Mouse (Mus musculus) liver, embryonic 15.5 days (tissue): ENCODE results near the gene Fuca1. TPM values are rescaled to one million over a fixed set of nuclear protein-coding genes. Genes with fewer than 3 reads are reported as not detected.

Experiments used
- ATAC-seq: fragments of 200-750 bp; cut with Nextera tagmentation; 2 replicates; pipeline ENCODE4 v1.8.0; 2017; ENCODE audit warnings: moderate number of reproducible peaks, mild to moderate bottlenecking, moderate library complexity; ENCODE audit not compliant: insufficient read depth
- H3K27ac ChIP-seq: fragments of 300-500 bp; sonication (generic); replicated peaks from 2 replicates; pipeline ENCODE4 v1.5.1; 2015; ENCODE audit warnings: mild to moderate bottlenecking, inconsistent platforms
- H3K27me3 ChIP-seq: fragments of 300-500 bp; sonication (generic); 2 replicates; pipeline ENCODE4 v1.6.1; 2015; ENCODE audit warnings: mild to moderate bottlenecking, inconsistent platforms
- H3K36me3 ChIP-seq: fragments of 300-500 bp; sonication (generic); replicated peaks from 2 replicates; pipeline ENCODE4 v1.6.1; 2015; ENCODE audit warnings: moderate library complexity, mild to moderate bottlenecking, inconsistent platforms
- H3K4me1 ChIP-seq: fragments of 300-500 bp; sonication (generic); replicated peaks from 2 replicates; pipeline ENCODE4 v1.6.1; 2015; ENCODE audit warnings: inconsistent platforms
- H3K4me2 ChIP-seq: fragments of 300-500 bp; sonication (generic); 2 replicates; pipeline ENCODE4 v1.6.1; 2015; ENCODE audit warnings: moderate library complexity, mild to moderate bottlenecking, inconsistent platforms
- H3K4me3 ChIP-seq: fragments of 300-500 bp; sonication (generic); replicated peaks from 2 replicates; pipeline ENCODE4 v1.5.1; 2015; ENCODE audit warnings: mild to moderate bottlenecking, inconsistent platforms
- H3K9ac ChIP-seq: fragments of 300-500 bp; sonication (generic); 2 replicates; pipeline ENCODE4 v1.6.1; 2015; ENCODE audit warnings: moderate library complexity, mild to moderate bottlenecking, inconsistent platforms
- H3K9me3 ChIP-seq: fragments of 300-500 bp; sonication (generic); replicated peaks from 2 replicates; pipeline ENCODE4 v1.6.1; 2016; ENCODE audit warnings: inconsistent platforms
- WGBS: fragments of 180-500 bp; shearing (Covaris S2); methylation state at CpG from one replicate; pipeline ENCODE4 v1.1.7; 2015; ENCODE audit warnings: mixed read lengths; ENCODE audit not compliant: insufficient replicate concordance; 5-methylcytosine and 5-hydroxymethylcytosine counted together
- polyA plus RNA-seq: library from polyadenylated mRNA; unstranded; fragments of >200 nt; fragmentation: Nextera tagmentation; extraction: Ambion mirVana; gene quantifications from 2 replicates; pipeline ENCODE4 v1.2.1, GENCODE M21; 2015

The Fuca1 gene
- polyA plus RNA-seq, 1 experiment from 2014 or later = 24.0 TPM

GRCm38 (mm10) chr4:135925341-135925740, 4.8 kb downstream of the Fuca1 start:
- Histone ChIP-seq H3K4me1 (peaks cover 34% of the 10 kb centered on the region), H3K27ac (no peak overlapping the region), H3K9ac (no peak overlapping the region), H3K4me3 (no peak overlapping the region), H3K36me3 (peaks cover 38% of the 10 kb centered on the region), H3K9me3 (no peaks in the 10 kb centered on the region), H3K27me3 (no peaks in the 10 kb centered on the region), H3K4me2 (no peak overlapping the region)
- no peak for ATAC-seq
- WGBS = 78% methylated on average over 5 of the region's 5 CpGs

GRCm38 (mm10) chr4:135926195-135926808, 5.8 kb downstream of the Fuca1 start:
- no peak for ATAC-seq
- Histone ChIP-seq H3K4me3 (no peak overlapping the region), H3K27me3 (no peaks in the 10 kb centered on the region), H3K9ac (no peak overlapping the region), H3K9me3 (no peaks in the 10 kb centered on the region), H3K4me1 (peaks cover 30% of the 10 kb centered on the region), H3K4me2 (no peak overlapping the region), H3K27ac (no peak overlapping the region), H3K36me3 (peaks cover 47% of the 10 kb centered on the region)
- WGBS = 69% methylated on average over 10 of the region's 10 CpGs

- Histone ChIP-seq H3K9ac (no peak overlapping the region), H3K27me3 (no peaks in the 10 kb centered on the region), H3K4me2 (no peak overlapping the region), H3K9me3 (no peaks in the 10 kb centered on the region), H3K4me3 (no peak overlapping the region), H3K36me3 (peaks cover 47% of the 10 kb centered on the region), H3K4me1 (peaks cover 24% of the 10 kb centered on the region), H3K27ac (no peak overlapping the region)
- WGBS = 80% methylated on average over 3 of the region's 3 CpGs
- no peak for ATAC-seq
These were observed 6.3 kb downstream of the Fuca1 start for GRCm38 (mm10) chr4:135926861-135927260.

GRCm38 (mm10) chr4:135928376-135928775, 7.8 kb downstream of the Fuca1 start:
- Histone ChIP-seq H3K27ac (no peak overlapping the region), H3K9ac (no peak overlapping the region), H3K9me3 (no peaks in the 10 kb centered on the region), H3K4me1 (peaks cover 15% of the 10 kb centered on the region), H3K36me3 (peaks cover 49% of the 10 kb centered on the region), H3K4me3 (no peak overlapping the region), H3K4me2 (no peak overlapping the region), H3K27me3 (no peaks in the 10 kb centered on the region)
- ATAC-seq = no peak
- 84% methylated on average over 9 of the region's 9 CpGs for WGBS

- no peak for ATAC-seq
- no peaks in the 10 kb centered on the region for H3K9me3 ChIP-seq
- no peak overlapping the region for H3K27ac ChIP-seq
- WGBS = 76% methylated on average over 5 of the region's 5 CpGs
- H3K4me1 ChIP-seq = peaks cover 25% of the 10 kb centered on the region
- peaks cover 51% of the 10 kb centered on the region for H3K36me3 ChIP-seq
- H3K4me2 ChIP-seq = no peak overlapping the region
- no peak overlapping the region for H3K9ac ChIP-seq
- H3K27me3 ChIP-seq = no peaks in the 10 kb centered on the region
- H3K4me3 ChIP-seq = no peak overlapping the region
These were observed 8.9 kb downstream of the Fuca1 start for GRCm38 (mm10) chr4:135929405-135929804.

GRCm38 (mm10) chr4:135929828-135930227, 9.3 kb downstream of the Fuca1 start:
- H3K27ac ChIP-seq = no peak overlapping the region
- peaks cover 29% of the 10 kb centered on the region for H3K4me1 ChIP-seq
- no peak overlapping the region for H3K9ac ChIP-seq
- no peaks in the 10 kb centered on the region for H3K9me3 ChIP-seq
- no peak overlapping the region for H3K4me3 ChIP-seq
- 82% methylated on average over 9 of the region's 9 CpGs for WGBS
- no peak overlapping the region for H3K4me2 ChIP-seq
- H3K27me3 ChIP-seq = no peaks in the 10 kb centered on the region
- no peak for ATAC-seq
- H3K36me3 ChIP-seq = peaks cover 48% of the 10 kb centered on the region

- WGBS = 75% methylated on average over 8 of the region's 8 CpGs
- no peak overlapping the region for H3K27ac ChIP-seq
These were observed 9.7 kb downstream of the Fuca1 start for GRCm38 (mm10) chr4:135930239-135930638.

GRCm38 (mm10) chr4:135931832-135932231, 11.3 kb downstream of the Fuca1 start:
- no peak overlapping the region for H3K4me3 ChIP-seq
- H3K4me1 ChIP-seq = peaks cover 37% of the 10 kb centered on the region
- no peak overlapping the region for H3K4me2 ChIP-seq
- no peaks in the 10 kb centered on the region for H3K27me3 ChIP-seq
- peaks cover 37% of the 10 kb centered on the region for H3K36me3 ChIP-seq
- H3K27ac ChIP-seq = no peak overlapping the region
- H3K9ac ChIP-seq = no peak overlapping the region
- WGBS = 64% methylated on average over 5 of the region's 5 CpGs
- no peak for ATAC-seq
- H3K9me3 ChIP-seq = no peaks in the 10 kb centered on the region

More at GRCm38 (mm10) chr4:135930239-135930638, 9.7 kb downstream of the Fuca1 start:
- peaks cover 48% of the 10 kb centered on the region for H3K36me3 ChIP-seq
- no peak overlapping the region for H3K4me2 ChIP-seq
- no peak overlapping the region for H3K4me3 ChIP-seq
- ATAC-seq = no peak
- peaks cover 33% of the 10 kb centered on the region for H3K4me1 ChIP-seq
- H3K9ac ChIP-seq = no peak overlapping the region
- no peaks in the 10 kb centered on the region for H3K27me3 ChIP-seq
- no peaks in the 10 kb centered on the region for H3K9me3 ChIP-seq

GRCm38 (mm10) chr4:135934708-135935500, 14.4 kb downstream of the Fuca1 start:
- peak overlapping the region; percentile 58 for H3K27ac ChIP-seq

GRCm38 (mm10) chr4:135935502-135935901, 15.0 kb downstream of the Fuca1 start:
- peak overlapping the region; percentile 58 for H3K27ac ChIP-seq
- ATAC-seq = peak; percentile 37; the same call in 1 of the 2 replicates
- H3K9ac ChIP-seq = no peak overlapping the region
- H3K36me3 ChIP-seq = peaks cover 39% of the 10 kb centered on the region
- peaks cover 57% of the 10 kb centered on the region for H3K4me1 ChIP-seq
- WGBS = 38% methylated on average over 5 of the region's 5 CpGs
- H3K27me3 ChIP-seq = no peaks in the 10 kb centered on the region
- no peaks in the 10 kb centered on the region for H3K9me3 ChIP-seq
- peak overlapping the region; percentile 29; the same call in 1 of the 2 replicates for H3K4me2 ChIP-seq
- H3K4me3 ChIP-seq = no peak overlapping the region

More at GRCm38 (mm10) chr4:135934708-135935500, 14.4 kb downstream of the Fuca1 start:
- Histone ChIP-seq H3K4me3 (no peak overlapping the region), H3K27me3 (no peaks in the 10 kb centered on the region), H3K4me1 (peaks cover 57% of the 10 kb centered on the region), H3K9ac (no peak overlapping the region), H3K4me2 (peak overlapping the region; percentile 29; the same call in 1 of the 2 replicates), H3K36me3 (peaks cover 41% of the 10 kb centered on the region), H3K9me3 (no peaks in the 10 kb centered on the region)
- peak; percentile 62 for ATAC-seq
- WGBS = 23% methylated on average over 12 of the region's 12 CpGs

- Histone ChIP-seq H3K27ac (no peak overlapping the region), H3K9ac (no peak overlapping the region), H3K9me3 (no peaks in the 10 kb centered on the region), H3K4me3 (no peak overlapping the region), H3K36me3 (peaks cover 28% of the 10 kb centered on the region), H3K27me3 (no peaks in the 10 kb centered on the region), H3K4me1 (peaks cover 63% of the 10 kb centered on the region), H3K4me2 (no peak overlapping the region)
- ATAC-seq = peak; percentile 48; the same call in 1 of the 2 replicates
- 47% methylated on average over 7 of the region's 7 CpGs for WGBS
These were observed 18.3 kb downstream of the Fuca1 start for GRCm38 (mm10) chr4:135938858-135939257.
